ENCODE assay signal across 13 mouse cellular contexts in genomic region chr5:124715135-124715534, GRCm38 (mm10). TPM values are rescaled to one million over a fixed set of nuclear protein-coding genes. Genes with fewer than 3 reads are reported as not detected.
DNase-seq lines count a peak whose midpoint lies in the region; ATAC-seq and TF ChIP-seq lines count a peak whose summit lies in the region.
"Had no signal": no experiment of that assay in that cellular context is flagged by ENCODE, and none has a peak within 500 bp of the region (broad histone marks: within the 10 kb centered on the region; RNA-seq: fewer than 3 reads in every experiment).

No protein-coding gene starts in this region.

- DNase-seq in heart, adult 2 months: peak; percentile 30 to 43
- DNase-seq in kidney, postnatal 0 days (ENCODE audit: low spot score): peak; percentile 34
- peak; percentile 8 for DNase-seq in mesoderm, embryonic 11.5 days (ENCODE audit: low read depth, low spot score)
- DNase-seq in thymus, adult 18-20 months: no peak
- DNase-seq in cerebellum, postnatal 36 days: no peak

- no peaks in the 10 kb centered on the region; the same call in 1 of the 2 replicates for H3K4me1 ChIP-seq in heart, adult 2 months (ENCODE audit: control insufficient read depth, insufficient read depth, low read length)
- H3K4me1 ChIP-seq in heart, embryonic 11.5 days (ENCODE audit: control insufficient read depth, insufficient read depth, low read length): no peaks in the 10 kb centered on the region
- no peaks in the 10 kb centered on the region for H3K4me1 ChIP-seq in heart, embryonic 15.5 days (replicated peaks)
- no peaks in the 10 kb centered on the region for H3K4me1 ChIP-seq in kidney, postnatal 0 days (replicated peaks; ENCODE audit: insufficient read depth, low read length)
- H3K4me1 ChIP-seq: forebrain, embryonic 15.5 days; neural tube, embryonic 12.5 days had no signal

- TF ChIP-seq EP300 in heart, adult 2 months (IDR thresholded peaks at IDR 0.05; ENCODE audit: insufficient read depth, low read depth, low read length): no peak

- peaks cover 3% of the 10 kb centered on the region; the same call in 1 of the 2 replicates for H3K9me3 ChIP-seq in heart, embryonic 11.5 days (replicated peaks; ENCODE audit: control insufficient read depth, low read length)
- no peaks in the 10 kb centered on the region for H3K9me3 ChIP-seq in heart, embryonic 15.5 days (replicated peaks)
- no peaks in the 10 kb centered on the region for H3K9me3 ChIP-seq in kidney, postnatal 0 days (replicated peaks; ENCODE audit: low read length)
- H3K9me3 ChIP-seq: forebrain, embryonic 15.5 days; neural tube, embryonic 12.5 days had no signal

- no peak for TF ChIP-seq CTCF in heart, adult 2 months (IDR thresholded peaks at IDR 0.05)
- no peak for TF ChIP-seq CTCF in kidney, postnatal 0 days (IDR thresholded peaks at IDR 0.05; ENCODE audit: low read depth)

- no peaks in the 10 kb centered on the region for H3K36me3 ChIP-seq in heart, adult 2 months (ENCODE audit: control insufficient read depth, insufficient read depth, low read length)
- H3K36me3 ChIP-seq in heart, embryonic 11.5 days (ENCODE audit: control insufficient read depth, insufficient read depth, low read length): peaks cover 49% of the 10 kb centered on the region
- H3K36me3 ChIP-seq in heart, embryonic 15.5 days: peaks cover 76% of the 10 kb centered on the region
- H3K36me3 ChIP-seq in kidney, postnatal 0 days (ENCODE audit: insufficient read depth, low read length): peaks cover 49% of the 10 kb centered on the region

- peaks cover 2% of the 10 kb centered on the region; the same call in 1 of the 2 replicates for H3K79me2 ChIP-seq in heart, adult 2 months (replicated peaks; ENCODE audit: control insufficient read depth, insufficient read depth, low read length)

- no peak for TF ChIP-seq POLR2A in heart, adult 2 months (IDR thresholded peaks at IDR 0.05; ENCODE audit: insufficient read depth, low read depth, low read length)

- no peak overlapping the region for H3K4me2 ChIP-seq in heart, embryonic 11.5 days
- H3K4me2 ChIP-seq in heart, embryonic 15.5 days: no peak overlapping the region
- no peak overlapping the region for H3K4me2 ChIP-seq in kidney, postnatal 0 days (ENCODE audit: low read length)
- H3K4me2 ChIP-seq: forebrain, embryonic 15.5 days; hindbrain, embryonic 14.5 days; neural tube, embryonic 12.5 days had no signal

- ATAC-seq in heart, embryonic 11.5 days (replicated peaks; ENCODE audit: insufficient number of reproducible peaks, low FRiP score, low TSS enrichment): no peak
- no peak; the same call in 1 of the 2 replicates for ATAC-seq in heart, embryonic 15.5 days (replicated peaks; ENCODE audit: insufficient number of reproducible peaks, insufficient read depth, low FRiP score, low read depth)
- no peak for ATAC-seq in kidney, postnatal 0 days (replicated peaks; ENCODE audit: low FRiP score, low read depth)
- ATAC-seq in megakaryocyte-erythroid progenitor cell, adult 5-6 weeks (replicated peaks; ENCODE audit: low FRiP score, low TSS enrichment, poor library complexity, severe bottlenecking): no peak
- ATAC-seq: CD4-positive, CD25-positive, alpha-beta regulatory T cell, adult 4 months; forebrain, embryonic 15.5 days had no signal

- H3K27ac ChIP-seq in heart, adult 2 months: peak overlapping the region; percentile 57
- H3K27ac ChIP-seq in heart, embryonic 11.5 days (ENCODE audit: low read depth, low read length): no peak overlapping the region
- H3K27ac ChIP-seq in heart, embryonic 15.5 days: peak overlapping the region; percentile 33; the same call in 1 of the 2 replicates
- no peak overlapping the region for H3K27ac ChIP-seq in kidney, postnatal 0 days
- H3K27ac ChIP-seq: forebrain, embryonic 15.5 days; hindbrain, embryonic 14.5 days; neural tube, embryonic 12.5 days; stomach, postnatal 0 days had no signal

- H3K4me3 ChIP-seq in heart, adult 2 months: no peak overlapping the region
- H3K4me3 ChIP-seq in heart, embryonic 11.5 days (ENCODE audit: low read depth, low read length): no peak overlapping the region
- H3K4me3 ChIP-seq in heart, embryonic 15.5 days: no peak overlapping the region
- H3K4me3 ChIP-seq in kidney, postnatal 0 days (replicated peaks; ENCODE audit: low read depth, low read length): no peak overlapping the region
- H3K4me3 ChIP-seq: forebrain, embryonic 15.5 days; neural tube, embryonic 12.5 days had no signal

- intact Hi-C loops in heart, adult 2 months (cut with DNase I): no loop called here

- WGBS in heart, adult 2 months: 49% methylated on average over 8 of the region's 8 CpGs
- WGBS in heart, embryonic 11.5 days (ENCODE audit: insufficient replicate concordance): 82% methylated on average over 8 of the region's 8 CpGs
- WGBS in heart, embryonic 15.5 days: 89% methylated on average over 8 of the region's 8 CpGs
- whole genome bisulfite sequencing in kidney, postnatal 0 days: 80% methylated on average over 8 of the region's 8 CpGs

- H3K9ac ChIP-seq in heart, adult 2 months (ENCODE audit: low read depth, low read length): no peak overlapping the region
- no peak overlapping the region for H3K9ac ChIP-seq in heart, embryonic 11.5 days (ENCODE audit: low read depth, low read length)
- H3K9ac ChIP-seq in heart, embryonic 15.5 days: no peak overlapping the region
- no peak overlapping the region for H3K9ac ChIP-seq in kidney, postnatal 0 days (ENCODE audit: low read depth, low read length)
- H3K9ac ChIP-seq: forebrain, embryonic 15.5 days; hindbrain, embryonic 14.5 days; neural tube, embryonic 12.5 days had no signal

- H3K27me3 ChIP-seq in heart, adult 2 months (ENCODE audit: control insufficient read depth, insufficient read depth, low read length): no peaks in the 10 kb centered on the region
- H3K27me3 ChIP-seq in heart, embryonic 11.5 days (ENCODE audit: control insufficient read depth, insufficient read depth, low read length): no peaks in the 10 kb centered on the region
- no peaks in the 10 kb centered on the region for H3K27me3 ChIP-seq in heart, embryonic 15.5 days
- H3K27me3 ChIP-seq in kidney, postnatal 0 days (ENCODE audit: insufficient read depth, low read length): no peaks in the 10 kb centered on the region
- H3K27me3 ChIP-seq: forebrain, embryonic 15.5 days; neural tube, embryonic 12.5 days had no signal

RNA-seq across cellular contexts. Expression of gene Dnah10, which starts 9.8 kb away (rescaled TPM):
- under 1 TPM; 0.02 to 0.10 TPM for total RNA-seq in heart, adult 2 months (2021)
- polyA plus RNA-seq in heart, adult 2 months (2012; rRNA removed): 0.06 and 0.27 TPM in 2 replicates
- polyA plus RNA-seq in heart, embryonic 11.5 days (2014; fragmentation: Nextera tagmentation; extraction: Ambion mirVana): 0.03 and 0.04 TPM in 2 replicates
- polyA plus RNA-seq in heart, embryonic 15.5 days (2015; fragmentation: Nextera tagmentation; extraction: Ambion mirVana): 0.04 and 0.05 TPM in 2 replicates
- polyA plus RNA-seq in kidney, postnatal 0 days (2015; fragmentation: Nextera tagmentation; extraction: Ambion mirVana): 0.11 and 0.19 TPM in 2 replicates
- not detected in 2 replicates for total RNA-seq in megakaryocyte-erythroid progenitor cell, adult 5-6 weeks (2014; fragmentation: Nextera tagmentation)
- total RNA-seq in megakaryocyte-erythroid progenitor cell, adult 5-6 weeks (2017): not detected in 2 replicates

Comparison
In these comparisons a context has a peak if more than half of its experiments do, and no peak if none do; other contexts are left out.
1. H3K27ac ChIP-seq: peak in heart, adult 2 months (single experiment) and heart, embryonic 15.5 days (single experiment); none in heart, embryonic 11.5 days (single experiment) and kidney, postnatal 0 days (single experiment).
2. DNase-seq: peak in heart, adult 2 months (2 of 2), kidney, postnatal 0 days (single experiment) and mesoderm, embryonic 11.5 days (single experiment); none in thymus, adult 18-20 months (0 of 2) and cerebellum, postnatal 36 days (0 of 2).